Mouse (Mus musculus) CH12F3 (cell line): ENCODE measurements around the gene Phgr1.

Experiments
- in situ Hi-C: fragments of 300-500 bp; cut with MboI; formaldehyde crosslinking; loops from 2 replicates; pipeline ENCODE4 v1.14.3; 2020; ENCODE audit warnings: low sequenced_read_pairs

The Phgr1 gene

GRCm38 (mm10) chr2:118747301-118747960 lies 25.1 kb upstream of the Phgr1 start:
- in situ Hi-C loops = loop anchor here (25.0 kb wide), 1 partner anchor 260 kb away; the partner anchor contains the start of gene Srp14

GRCm38 (mm10) chr2:118749341-118749884 lies 23.2 kb upstream of the Phgr1 start:
- in situ Hi-C loops = loop anchor here (25.0 kb wide), 1 partner anchor 262 kb away; the partner anchor contains the start of gene Srp14

GRCm38 (mm10) chr2:118750476-118750875 lies 22.1 kb upstream of the Phgr1 start:
- in situ Hi-C loops = no loop called here

- in situ Hi-C loops = no loop called here
These were observed 20.4 kb upstream of the Phgr1 start for GRCm38 (mm10) chr2:118751896-118752791.

- in situ Hi-C loops = no loop called here
These were observed 19.8 kb upstream of the Phgr1 start for GRCm38 (mm10) chr2:118752792-118753108.

- in situ Hi-C loops = no loop called here
These were observed 18.4 kb upstream of the Phgr1 start for GRCm38 (mm10) chr2:118754143-118754542.

GRCm38 (mm10) chr2:118755407-118755806 lies 17.2 kb upstream of the Phgr1 start:
- in situ Hi-C loops = no loop called here

- in situ Hi-C loops = no loop called here
These were observed 16.5 kb upstream of the Phgr1 start for GRCm38 (mm10) chr2:118756103-118756502.

- in situ Hi-C loops = loop anchor here (5.0 to 10.0 kb wide), 3 partner anchors 117 to 215 kb away; no protein-coding TSS in a partner anchor
These were observed 12.7 kb upstream of the Phgr1 start for GRCm38 (mm10) chr2:118759828-118760227.

GRCm38 (mm10) chr2:118760311-118761025 lies 12.1 kb upstream of the Phgr1 start:
- in situ Hi-C loops = loop anchor here (5.0 to 10.0 kb wide), 3 partner anchors 117 to 214 kb away; no protein-coding TSS in a partner anchor

GRCm38 (mm10) chr2:118761358-118761757 lies 11.2 kb upstream of the Phgr1 start:
- in situ Hi-C loops = loop anchor here (5.0 to 10.0 kb wide), 3 partner anchors 116 to 213 kb away; no protein-coding TSS in a partner anchor

GRCm38 (mm10) chr2:118761906-118762783 lies 10.4 kb upstream of the Phgr1 start, which contains the start of gene Ccdc9b:
Gene Ccdc9b, minus strand, starts transcription at chr2:118762661.
- in situ Hi-C loops = loop anchor here (5.0 to 10.0 kb wide), 3 partner anchors 115 to 213 kb away; no protein-coding TSS in a partner anchor

- in situ Hi-C loops = loop anchor here (5.0 to 10.0 kb wide), 3 partner anchors 115 to 212 kb away; no protein-coding TSS in a partner anchor
These were observed 9.8 kb upstream of the Phgr1 start for GRCm38 (mm10) chr2:118762784-118763148.

GRCm38 (mm10) chr2:118763469-118763868 lies 9.1 kb upstream of the Phgr1 start:
- in situ Hi-C loops = loop anchor here (5.0 to 10.0 kb wide), 3 partner anchors 114 to 211 kb away; no protein-coding TSS in a partner anchor

GRCm38 (mm10) chr2:118764094-118764831 lies 8.3 kb upstream of the Phgr1 start:
- in situ Hi-C loops = loop anchor here (5.0 to 10.0 kb wide), 3 partner anchors 113 to 211 kb away; no protein-coding TSS in a partner anchor

GRCm38 (mm10) chr2:118764875-118765274 lies 7.7 kb upstream of the Phgr1 start:
- in situ Hi-C loops = loop anchor here (5.0 to 10.0 kb wide), 3 partner anchors 112 to 210 kb away; no protein-coding TSS in a partner anchor

GRCm38 (mm10) chr2:118766041-118767033 lies 6.2 kb upstream of the Phgr1 start:
- in situ Hi-C loops = loop anchor here (10.0 kb wide), 1 partner anchor 208 kb away; no protein-coding TSS in a partner anchor
